Mouse (Mus musculus) left cerebral cortex, postnatal 10 days (tissue): ENCODE measurements around the gene Romo1. TPM values are rescaled to one million over a fixed set of nuclear protein-coding genes. Genes with fewer than 3 reads are reported as not detected.
"Not testable (repeated sequence)": the region's sequence is repeated elsewhere in the genome, so short reads cannot be mapped to it uniquely, and the experiment has no call there.

Experiments used
- DNase-seq, 2 experiments: peaks; one replicate each; pipeline ENCODE4 v3.0.0; 2021 to 2022; ENCODE audit warnings: low spot score in 2 of 2, mixed read lengths in 1 of 2; ENCODE audit errors: extremely low spot score in 1 of 2
- intact Hi-C: fragments of 180-260 bp; cut with DNase I; formaldehyde crosslinking; loops from one replicate; pipeline ENCODE4 v1.15.1; 2025
- total RNA-seq, 2 experiments: library from RNA; stranded (reverse); gene quantifications; 2 replicates each; pipeline ENCODE4 v1.2.3; 2021

The Romo1 gene
- 100 to 1,000 TPM; 216 to 223 TPM for total RNA-seq

DNA sequence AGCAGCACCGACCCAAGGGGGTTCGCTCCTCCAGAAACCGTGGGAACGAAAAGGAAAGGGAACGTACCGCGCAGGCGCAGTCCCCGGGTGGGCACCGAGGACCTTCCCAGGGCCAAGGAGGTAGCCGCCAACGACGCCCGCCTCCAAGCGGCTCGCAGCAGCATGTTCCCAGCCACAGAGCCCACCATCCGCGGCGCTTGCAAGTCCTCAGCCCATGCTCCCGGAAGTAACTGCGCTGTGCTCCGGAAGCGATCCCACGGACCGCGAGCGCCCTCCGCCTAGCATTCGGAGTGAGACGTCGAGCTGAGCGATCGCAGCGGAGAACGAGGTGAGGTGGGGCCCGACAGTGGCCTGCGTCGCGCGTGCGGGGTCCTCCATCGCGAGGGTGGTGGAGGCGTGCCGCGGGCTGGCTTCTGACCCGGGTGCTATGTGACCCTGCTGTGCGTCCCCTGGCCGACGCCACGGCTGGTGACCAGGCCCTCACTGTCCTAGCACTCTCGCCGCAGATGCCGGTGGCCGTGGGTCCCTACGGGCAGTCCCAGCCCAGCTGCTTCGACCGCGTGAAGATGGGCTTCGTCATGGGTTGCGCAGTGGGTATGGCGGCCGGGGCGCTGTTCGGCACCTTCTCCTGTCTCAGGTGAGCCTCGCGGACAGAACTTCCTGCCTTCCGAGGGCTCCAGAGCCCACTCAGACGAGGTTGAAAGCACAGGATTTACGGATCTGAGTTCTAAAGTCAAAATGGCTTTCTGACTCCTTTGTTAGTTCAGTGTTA is at the start of gene Romo1, which contains the start of gene Nfs1:
Romo1 (plus strand) TSS at position 87 of the 772 bp plus-strand sequence.
Nfs1 (minus strand) TSS at position 234 of the 772 bp plus-strand sequence.
- intact Hi-C loops = loop anchor here (5.0 kb wide), 1 partner anchor 177 kb away; no protein-coding TSS in a partner anchor
- DNase-seq = peak; percentile 95 to 97

DNA sequence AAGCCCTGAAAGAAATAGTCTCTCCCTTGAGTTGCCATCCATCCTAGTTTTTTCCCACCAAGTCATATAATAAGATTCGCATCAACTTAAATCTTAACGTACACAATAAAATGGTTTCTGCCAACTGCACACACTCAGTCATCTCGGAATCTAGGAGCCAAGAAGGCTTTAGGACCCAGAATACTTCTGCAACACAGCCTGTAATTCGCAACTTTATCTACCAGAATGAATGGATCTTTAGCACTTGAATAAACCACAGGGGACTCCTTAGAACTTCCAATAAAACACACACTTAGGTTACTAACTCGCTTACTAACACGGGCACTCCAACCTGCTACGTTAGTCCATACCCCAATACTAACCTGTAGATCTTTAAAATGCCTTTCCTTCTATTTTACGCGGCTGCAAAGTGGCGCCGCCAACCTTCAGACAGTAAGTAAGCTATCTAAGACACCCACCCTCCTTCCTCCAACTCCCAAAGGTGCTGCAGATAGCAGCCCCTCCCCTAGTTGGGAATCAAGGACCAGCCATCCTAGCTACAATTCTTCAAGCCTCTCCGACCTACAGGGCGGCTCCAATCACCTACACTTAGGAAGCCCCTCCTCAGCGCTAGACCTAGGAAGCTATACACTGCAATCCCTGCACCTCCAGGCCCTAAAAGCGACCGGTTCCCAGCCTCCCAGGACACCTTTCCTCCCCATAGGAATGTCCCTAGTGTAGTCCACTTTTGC is 33.0 kb upstream of the Romo1 start:
- DNase-seq = no peak
- intact Hi-C loops = no loop called here

DNA sequence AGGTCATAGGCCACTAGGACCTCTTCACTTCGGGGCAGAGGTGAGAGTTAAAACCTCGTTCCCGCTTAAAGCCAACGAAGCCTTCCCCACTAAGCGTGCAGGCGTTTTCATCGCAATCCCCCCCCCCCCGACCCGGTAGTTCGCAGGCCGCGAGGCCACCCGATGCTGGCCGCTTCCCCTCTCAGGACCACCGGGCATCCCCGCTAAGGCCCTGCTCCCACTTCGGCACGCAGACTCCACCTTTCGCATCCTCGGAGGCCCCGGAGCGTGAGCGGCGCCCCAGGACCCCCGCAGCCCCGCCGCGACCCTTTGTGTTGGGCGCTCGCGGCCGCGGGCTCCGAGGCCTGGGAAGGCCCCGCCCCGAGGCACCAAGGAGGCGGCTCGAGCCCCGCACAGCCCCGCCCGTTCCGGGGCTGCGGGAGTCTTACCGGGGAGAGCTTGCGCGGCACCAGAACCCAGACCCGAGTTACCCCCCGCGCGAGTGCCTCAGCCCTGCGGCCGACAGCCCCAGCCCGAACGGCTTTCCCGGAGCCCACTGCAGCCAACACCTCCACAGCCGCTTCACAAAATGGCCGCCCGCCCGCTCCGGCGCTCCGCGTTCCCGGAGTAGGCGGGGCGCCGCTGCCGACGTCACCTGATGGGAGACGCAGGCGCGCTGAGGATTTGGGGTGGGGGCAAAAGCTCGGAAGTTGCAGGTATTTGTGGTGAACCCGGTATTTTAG is 32.3 kb upstream of the Romo1 start, which contains the start of the genes Cpne1 and Rbm12:
Cpne1 (minus strand) TSS at position 608 of the 722 bp plus-strand sequence.
Rbm12 (minus strand) TSS at position 621 of the 722 bp plus-strand sequence.
- DNase-seq = peak; percentile 86 to 96
- intact Hi-C loops = no loop called here

DNA sequence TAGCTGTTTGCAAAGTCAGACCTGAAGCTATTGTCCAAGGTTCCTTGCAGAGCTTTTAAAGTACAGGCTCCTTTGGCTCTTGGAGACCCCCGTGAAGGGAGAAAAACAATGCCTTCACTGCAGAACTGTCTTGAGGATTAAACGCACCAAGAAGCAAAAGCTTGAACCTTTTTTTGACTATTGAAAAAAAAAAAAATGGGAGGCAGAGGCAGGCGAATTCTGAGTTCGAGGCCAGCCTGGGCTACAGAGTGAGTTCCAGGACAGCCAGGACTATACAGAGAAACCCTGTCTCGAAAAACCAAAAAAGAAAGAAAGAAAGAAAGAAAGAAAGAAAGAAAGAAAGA is 31.8 kb upstream of the Romo1 start:
- DNase-seq, intact Hi-C loops: not testable (repeated sequence)

DNA sequence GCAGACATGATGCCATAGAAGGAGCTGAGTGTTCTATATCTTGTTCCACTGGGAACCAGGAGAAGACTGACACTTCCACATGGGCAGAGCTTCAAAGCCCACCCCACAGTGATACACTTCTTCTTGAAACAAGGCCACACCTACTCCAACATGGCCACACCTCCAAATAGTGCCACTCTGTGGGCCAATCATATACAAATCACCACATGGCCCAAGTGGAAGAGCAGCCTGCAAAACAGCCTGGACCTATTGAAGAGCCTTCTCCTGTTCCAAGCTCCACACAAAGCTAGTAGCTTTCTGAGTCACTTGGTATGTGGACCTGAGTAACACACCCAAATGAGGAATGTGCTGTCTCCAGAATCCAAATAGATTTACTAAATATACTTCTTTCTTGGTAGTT is 24.3 kb upstream of the Romo1 start:
- intact Hi-C loops = no loop called here
- DNase-seq = no peak

DNA sequence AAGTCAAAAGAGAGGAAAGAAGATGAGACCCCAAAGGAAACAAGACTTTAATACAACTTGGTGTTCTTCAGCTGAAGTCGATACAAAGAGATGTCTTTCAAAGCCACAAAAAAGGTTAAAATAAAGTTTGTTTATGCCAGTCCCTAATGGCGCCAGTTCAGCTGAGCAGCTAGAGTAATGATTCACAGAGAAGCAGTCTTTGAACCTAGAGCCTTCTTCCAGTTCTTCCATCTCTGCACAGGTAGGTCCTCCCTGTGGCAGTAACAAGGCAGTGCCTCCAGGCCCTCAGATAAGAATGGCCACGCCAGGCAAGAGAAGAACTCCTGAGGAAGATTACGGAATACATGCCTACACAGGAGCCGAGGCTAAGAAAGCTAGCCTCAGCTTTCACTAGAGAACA is 20.1 kb upstream of the Romo1 start:
- intact Hi-C loops = no loop called here
- no peak for DNase-seq

DNA sequence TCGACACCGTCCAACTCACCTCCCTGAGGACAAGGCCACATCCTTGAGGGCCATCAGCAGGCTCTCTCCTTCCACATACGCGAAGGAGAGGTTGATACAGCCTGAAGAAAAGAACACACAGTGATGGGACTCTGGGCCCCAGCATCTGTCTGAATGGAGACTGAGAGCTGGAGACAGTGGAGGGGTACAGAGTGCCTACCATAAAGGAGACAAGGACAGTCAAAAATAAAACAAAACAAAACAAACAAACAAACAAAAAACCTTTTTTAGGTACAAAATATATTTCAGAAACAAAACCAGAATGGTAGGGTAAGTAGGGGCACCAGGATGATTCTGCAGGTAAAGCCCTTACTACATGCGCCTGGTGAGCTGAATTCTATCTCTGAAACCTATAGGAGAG is 16.8 kb upstream of the Romo1 start, which contains the start of gene Gm28036:
Gm28036 (minus strand) TSS at position 101 of the 400 bp plus-strand sequence.
- intact Hi-C loops = no loop called here
- no peak for DNase-seq

DNA sequence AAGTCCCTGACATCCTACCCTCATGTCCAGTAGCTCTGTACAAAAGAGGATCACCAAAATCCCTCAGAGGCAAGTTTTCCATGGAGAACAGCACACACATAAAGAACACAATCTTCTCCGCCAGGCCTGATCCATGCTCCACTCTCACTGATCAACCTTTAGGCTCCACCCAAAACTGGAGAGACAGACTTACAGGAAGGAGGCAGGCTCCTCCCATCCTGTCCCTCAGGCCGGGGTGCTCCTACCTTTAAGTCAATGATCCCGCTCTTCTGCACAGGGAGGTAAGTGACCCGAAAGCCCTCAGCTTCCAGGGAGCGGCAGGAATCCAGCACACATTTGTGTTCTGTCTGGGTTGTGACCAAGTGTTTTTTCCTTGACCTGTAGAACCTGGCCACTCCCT is 9.7 kb upstream of the Romo1 start:
- intact Hi-C loops = no loop called here
- DNase-seq = no peak

DNA sequence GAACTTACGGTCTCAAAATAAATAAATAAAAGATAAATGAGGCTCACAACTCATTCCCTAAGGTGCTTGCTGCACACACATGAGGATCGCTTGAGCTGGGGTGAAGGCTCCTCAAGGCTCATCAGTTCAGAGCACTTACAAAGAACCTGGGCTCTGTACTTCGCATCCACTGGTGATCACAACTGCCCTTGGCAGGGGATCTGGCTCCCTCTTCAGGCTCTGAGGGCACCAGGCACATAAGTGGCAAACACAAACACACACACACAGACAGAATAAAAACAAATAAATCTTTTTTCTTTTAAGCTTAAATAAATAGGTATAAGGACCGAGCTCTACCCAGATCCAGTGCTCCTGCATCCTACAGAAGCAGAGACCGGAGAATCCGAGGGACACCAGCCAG is 8.1 kb upstream of the Romo1 start:
- no peak for DNase-seq
- intact Hi-C loops = no loop called here

DNA sequence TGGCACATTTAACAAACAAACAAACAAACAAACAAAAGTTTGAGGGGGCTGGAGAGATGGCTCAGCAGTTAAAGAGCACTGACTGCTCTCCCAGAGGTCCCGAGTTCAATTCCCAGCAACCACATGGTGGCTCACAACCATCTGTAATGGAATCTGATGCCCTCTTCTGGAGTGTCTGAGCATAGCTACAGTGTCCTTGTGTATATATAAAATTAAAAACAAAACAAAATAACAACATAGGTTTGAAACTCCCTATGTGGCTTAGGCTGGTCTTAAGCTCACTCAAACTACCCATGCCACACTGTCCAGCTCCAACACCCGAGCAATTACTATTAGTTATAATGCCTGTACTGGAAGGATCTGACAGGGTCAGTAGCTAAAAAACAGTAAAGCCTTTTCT is 1.0 kb upstream of the Romo1 start:
- intact Hi-C loops = loop anchor here (5.0 kb wide), 1 partner anchor 176 kb away; no protein-coding TSS in a partner anchor
- DNase-seq = no peak

DNA sequence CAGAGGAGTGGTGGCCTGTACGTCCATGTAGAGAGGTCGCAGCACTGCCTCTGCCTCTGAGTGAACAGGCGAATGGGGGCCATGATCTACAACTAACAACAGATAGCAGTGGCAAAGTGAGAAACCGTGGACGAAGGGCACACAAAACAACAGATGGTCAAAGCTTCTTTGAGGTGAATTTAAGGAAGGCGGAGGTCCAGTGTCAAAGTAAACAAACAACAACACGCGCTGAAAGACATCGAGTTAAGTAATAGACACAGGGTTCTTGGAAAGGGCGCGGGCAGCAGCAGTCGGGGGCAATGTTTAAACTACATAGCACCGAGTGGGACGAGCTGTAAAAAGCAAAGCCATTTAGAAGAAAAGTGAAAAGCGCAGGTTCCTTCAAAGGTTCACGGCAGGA is 472 bp upstream of the Romo1 start:
- intact Hi-C loops = loop anchor here (5.0 kb wide), 1 partner anchor 176 kb away; no protein-coding TSS in a partner anchor
- DNase-seq = no peak

DNA sequence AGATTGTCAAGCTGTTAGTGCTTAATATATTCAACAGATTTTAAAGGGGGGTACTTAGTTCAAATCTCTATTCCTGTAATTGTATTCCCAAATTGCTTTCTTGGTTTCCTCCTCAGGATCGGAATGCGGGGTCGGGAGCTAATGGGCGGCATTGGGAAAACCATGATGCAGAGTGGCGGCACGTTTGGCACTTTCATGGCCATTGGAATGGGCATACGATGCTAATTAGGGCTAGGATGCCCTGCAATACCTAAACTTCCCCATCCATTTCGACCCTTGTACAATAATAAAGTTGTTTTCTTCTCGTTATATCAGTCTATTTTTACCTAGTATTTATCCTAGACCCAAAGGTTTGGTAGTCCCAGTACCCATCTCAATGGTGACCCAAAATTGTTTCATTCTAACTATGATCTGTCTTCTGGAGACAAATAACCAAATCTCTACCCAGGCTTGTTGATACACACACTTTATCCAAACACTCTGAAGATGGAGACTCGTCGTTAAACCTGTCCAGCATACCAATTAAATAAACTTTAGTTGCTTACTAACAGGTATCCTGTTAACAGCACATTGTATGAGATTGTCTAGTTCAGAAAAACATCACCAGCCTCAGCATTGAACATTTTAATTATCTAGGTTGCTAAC is 1.8 kb downstream of the Romo1 start:
- intact Hi-C loops = loop anchor here (2.0 kb wide), 1 partner anchor 15 kb away; no protein-coding TSS in a partner anchor

DNA sequence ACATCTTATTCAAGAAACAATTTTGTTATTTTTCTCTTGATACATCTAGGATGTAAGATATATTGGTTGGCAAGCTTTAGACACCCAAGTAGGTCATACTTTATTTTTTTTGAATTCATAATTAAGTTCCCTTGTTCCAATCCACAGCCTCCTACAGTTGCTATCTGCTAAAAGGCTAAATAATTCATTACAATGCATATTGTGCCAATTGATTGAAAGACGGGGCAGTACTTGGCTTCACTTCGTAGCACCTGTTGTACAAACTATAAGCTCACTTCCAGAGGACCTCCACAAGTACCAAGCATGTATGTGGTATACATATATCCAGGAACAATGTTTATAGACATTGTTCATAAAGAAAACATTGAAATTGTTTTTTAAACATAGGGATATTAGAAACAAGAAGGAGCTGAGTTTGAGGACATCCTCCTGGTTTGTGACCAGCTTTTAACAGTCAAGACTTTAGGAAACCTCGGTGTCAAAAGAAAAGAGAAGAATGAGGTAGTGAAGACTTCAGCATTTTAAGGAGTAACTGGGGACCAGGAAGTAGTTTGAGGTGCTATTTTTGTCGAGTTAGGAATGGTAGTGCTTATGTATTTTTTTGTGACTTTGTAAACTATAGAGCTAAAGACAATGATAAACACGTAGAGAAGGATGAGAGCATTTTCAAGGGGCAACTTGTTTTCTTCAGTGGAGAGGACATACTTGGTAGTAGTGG is 2.6 kb downstream of the Romo1 start:
- DNase-seq = no peak
- intact Hi-C loops = loop anchor here (2.0 kb wide), 1 partner anchor 14 kb away; no protein-coding TSS in a partner anchor

More for the DNA sequence above, 1.8 kb downstream of the Romo1 start:
- no peak for DNase-seq

DNA sequence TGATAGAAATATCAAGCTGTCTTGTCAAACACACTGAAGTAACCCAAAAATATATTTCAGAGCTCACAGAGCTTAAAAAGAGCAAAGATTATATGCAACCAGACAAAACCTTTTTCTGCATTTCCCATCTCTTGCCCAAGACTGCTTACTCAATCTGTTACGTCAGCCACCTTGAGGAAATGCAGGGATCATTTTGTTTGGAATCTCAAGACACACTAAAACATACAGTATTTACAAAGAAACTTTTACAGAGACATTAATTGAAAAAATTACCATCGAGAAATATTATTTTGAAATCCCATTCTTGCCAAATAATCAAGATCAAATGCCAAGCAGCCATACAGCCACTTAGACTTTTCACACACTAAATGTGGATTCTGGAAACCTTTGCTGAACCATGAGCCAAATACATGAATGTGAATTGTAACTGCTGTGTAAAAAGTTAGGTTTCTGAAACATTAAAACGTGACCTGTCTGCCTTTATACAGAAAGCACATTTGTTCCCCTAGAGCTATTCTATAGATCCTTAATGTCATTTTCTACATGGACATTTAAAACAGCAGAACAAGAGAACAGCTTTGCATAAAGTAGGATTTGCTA is 3.6 kb downstream of the Romo1 start:
- no peak for DNase-seq
- intact Hi-C loops = loop anchor here (2.0 kb wide), 1 partner anchor 13 kb away; no protein-coding TSS in a partner anchor

DNA sequence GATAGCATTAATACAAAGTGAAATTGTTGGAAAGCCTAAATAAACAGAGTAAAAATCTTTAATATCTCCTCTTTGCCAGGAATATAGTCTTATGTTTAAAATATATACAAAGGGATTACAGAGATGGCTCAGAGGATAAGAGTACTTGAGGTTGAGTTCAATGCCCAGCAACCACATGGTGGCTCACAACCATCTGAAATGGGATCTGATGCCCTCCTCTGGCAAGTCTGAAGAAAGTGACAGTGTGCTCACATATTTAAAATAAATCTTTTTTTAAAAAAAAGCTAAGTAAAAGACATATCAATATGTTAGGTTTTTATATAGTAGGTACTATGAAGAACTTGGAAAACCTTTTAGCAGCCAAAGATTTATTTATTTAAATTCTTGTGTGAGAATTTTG is 7.7 kb downstream of the Romo1 start:
- intact Hi-C loops = no loop called here

DNA sequence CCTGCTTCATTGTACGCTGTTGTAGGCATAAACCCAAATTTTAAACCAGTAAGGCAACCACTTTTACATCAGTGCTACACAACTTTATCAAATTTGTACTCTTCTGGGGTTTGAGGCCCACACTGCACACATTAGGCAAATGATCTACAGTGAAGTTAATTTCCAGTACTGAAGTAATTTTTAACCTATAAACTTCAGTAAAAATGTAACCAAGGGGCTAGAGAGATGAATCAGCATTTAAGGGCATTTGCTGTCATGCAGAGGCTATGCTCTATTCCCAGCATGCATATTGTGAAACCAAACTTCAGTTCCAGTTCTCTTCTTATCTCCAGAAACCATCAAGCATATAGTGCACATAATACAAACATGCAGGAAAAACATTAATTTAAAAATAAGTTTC is 21.6 kb downstream of the Romo1 start:
- intact Hi-C loops = no loop called here

More for the DNA sequence above, 7.7 kb downstream of the Romo1 start:
- DNase-seq = no peak

DNA sequence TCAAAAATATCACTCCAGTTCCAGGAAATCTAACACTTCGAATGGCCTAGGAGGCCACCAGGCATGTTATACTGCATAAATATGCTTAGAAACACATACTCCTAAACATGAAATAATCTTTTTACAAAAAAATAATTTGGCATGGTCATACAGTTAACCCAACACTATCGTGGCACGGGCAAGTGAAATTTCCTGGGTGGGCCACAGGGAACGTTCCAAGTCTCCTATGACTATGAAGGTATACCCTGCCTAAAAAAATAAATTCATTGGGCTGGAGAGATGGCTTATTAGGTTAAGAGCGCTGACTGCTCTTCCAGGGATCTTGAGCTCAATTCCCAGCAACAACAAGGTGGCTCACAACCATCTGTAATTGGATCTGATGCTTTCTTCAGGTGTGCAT is 22.7 kb downstream of the Romo1 start:
- no peak for DNase-seq
- intact Hi-C loops = loop anchor here (2.0 kb wide), 1 partner anchor 14 kb away; no protein-coding TSS in a partner anchor

More for the DNA sequence above, 21.6 kb downstream of the Romo1 start:
- DNase-seq = no peak
